Mouse (Mus musculus) CD8-positive naive resting alpha-beta T cell, adult 2 months (primary cell): ENCODE results near the gene Spryd4.
"Not testable (repeated sequence)": the region's sequence is repeated elsewhere in the genome, so short reads cannot be mapped to it uniquely, and the experiment has no call there.

Experiments
- DNase-seq, 2 experiments: peaks; one replicate each; pipeline ENCODE4 v3.0.0; 2022; ENCODE audit warnings: low read depth in 2 of 2, low spot score in 2 of 2

Gene Spryd4

DNA sequence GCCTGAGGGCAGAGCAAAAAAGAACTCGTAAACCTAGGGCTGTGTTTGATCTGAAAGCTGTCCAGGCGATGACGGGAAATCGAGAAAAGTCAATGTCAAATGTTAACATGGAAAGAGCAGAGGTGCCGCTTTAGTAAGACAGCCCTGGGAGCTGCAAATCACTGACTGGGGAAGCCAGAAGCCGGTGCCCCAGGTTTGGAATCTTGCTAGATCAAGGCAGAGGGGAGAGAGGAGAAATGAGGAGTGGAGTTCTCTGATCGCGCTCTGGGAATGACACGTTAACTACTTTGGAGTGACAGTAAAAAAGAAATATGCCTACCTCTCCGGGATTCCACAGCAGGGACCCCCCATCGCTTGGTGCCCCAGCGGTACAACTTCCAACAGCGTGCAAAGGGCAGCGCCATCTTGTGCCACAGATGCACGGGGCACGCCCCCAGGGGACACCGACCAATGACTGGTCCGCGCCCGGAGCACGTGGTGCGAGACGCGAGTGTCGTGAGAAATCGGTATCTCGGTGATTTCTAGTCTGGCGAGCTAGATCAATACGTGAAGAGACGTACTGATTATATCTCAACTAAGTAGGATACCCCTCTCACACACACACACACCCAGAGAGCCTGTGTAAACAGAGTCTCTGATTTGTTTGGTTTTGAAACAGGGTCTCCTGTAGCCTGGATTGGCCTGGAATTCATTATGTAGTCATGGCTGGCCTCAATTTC is at the start of gene Spryd4:
Gene Spryd4 (minus strand): TSS at position 418 of the 719 bp plus-strand sequence.
- peak; percentile 81 to 87 for DNase-seq

DNA sequence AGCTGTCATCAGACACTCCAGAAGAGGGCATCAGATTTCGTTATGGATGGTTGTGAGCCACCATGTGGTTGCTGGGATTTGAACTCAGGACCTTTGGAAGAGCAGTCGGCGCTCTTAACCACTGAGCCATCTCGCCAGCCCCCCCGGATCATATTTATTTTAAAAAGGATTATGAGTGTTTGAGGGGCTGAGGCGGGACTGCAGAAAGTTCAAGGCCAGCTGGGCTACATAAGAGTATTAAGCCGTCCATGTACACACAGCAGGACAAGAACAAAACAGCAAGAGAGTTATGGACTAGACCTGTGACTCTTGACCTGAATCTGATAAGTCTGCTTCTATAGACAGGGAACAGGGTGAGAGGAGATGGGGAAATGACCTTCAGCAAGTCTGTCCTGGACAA is 48.8 kb upstream of the Spryd4 start:
- not testable (repeated sequence) for DNase-seq

DNA sequence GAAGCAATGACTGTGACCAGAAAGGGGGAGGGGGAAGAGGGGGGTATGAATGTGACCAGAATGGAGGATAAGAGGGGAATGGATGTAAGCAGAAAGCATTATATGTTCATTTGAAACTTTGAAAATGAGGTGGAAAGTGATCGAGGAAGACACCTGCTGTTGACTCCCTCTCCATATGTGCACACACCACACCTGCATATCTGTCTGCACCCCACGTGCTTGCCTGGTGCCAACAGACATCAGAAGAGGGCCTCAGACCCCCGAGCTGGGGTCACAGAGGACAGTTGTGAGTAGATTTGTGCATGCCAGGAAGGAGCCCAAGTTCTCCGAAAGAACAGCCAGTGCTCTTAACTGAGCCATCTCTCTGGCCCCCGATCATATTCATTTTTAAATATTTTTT is 48.3 kb upstream of the Spryd4 start:
- DNase-seq: no peak

DNA sequence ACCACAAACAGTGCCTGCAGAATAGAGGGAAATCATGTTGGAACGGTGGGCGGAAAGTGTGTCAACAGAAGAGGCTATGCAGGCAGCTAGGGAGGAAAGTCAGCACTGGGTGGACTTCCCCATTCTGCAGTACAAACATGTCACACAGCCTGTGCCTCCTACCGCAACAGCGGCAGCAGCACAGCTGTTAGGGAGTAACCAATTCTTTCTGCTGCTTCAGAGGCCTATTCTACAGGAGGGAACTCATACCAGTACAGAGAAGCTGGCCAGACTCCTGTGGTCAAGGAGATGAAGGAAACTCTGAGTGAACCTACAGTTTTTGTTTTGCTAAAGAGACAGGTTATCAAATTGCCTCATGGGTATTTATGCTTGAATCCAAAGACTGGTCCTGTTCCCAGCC is 47.3 kb upstream of the Spryd4 start:
- no peak for DNase-seq

DNA sequence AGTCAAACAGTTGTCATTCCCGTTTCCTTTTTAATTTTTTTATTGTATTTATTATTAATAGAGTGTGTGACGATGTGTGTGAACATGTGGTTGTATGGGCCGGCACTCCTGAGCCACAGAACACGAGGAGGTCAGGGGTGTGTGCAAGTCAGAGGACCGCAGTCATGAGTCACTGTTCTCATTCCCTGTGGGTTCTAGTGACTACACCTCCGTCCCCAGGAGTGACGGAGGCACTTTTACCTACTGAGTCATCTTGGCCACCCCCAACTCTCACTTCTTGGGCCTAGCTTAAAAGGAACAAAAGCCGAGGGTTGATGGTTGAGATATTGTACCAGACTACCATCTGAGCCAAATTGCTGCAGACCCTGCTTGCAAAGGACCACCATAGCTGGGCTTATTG is 44.7 kb upstream of the Spryd4 start:
- no peak for DNase-seq

DNA sequence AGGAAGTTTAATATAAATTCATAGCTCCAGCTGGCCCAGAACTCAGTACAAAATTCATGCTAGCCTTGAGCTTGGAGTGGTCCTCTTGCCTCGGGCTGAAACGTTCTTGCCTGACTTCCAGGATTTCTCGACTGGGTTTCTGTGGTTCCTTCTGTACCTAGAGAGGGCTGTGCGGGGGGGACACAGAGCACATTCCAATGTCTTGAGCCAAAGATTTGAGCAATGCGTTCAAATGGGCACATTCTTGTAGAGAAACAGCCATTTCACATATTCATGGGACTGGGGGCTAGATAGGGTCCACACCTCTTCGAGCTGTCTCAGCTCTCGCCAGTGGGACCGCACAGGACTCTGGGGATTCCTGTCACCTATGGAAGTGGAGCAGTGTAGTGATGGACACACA is 44.3 kb upstream of the Spryd4 start:
- DNase-seq: no peak

DNA sequence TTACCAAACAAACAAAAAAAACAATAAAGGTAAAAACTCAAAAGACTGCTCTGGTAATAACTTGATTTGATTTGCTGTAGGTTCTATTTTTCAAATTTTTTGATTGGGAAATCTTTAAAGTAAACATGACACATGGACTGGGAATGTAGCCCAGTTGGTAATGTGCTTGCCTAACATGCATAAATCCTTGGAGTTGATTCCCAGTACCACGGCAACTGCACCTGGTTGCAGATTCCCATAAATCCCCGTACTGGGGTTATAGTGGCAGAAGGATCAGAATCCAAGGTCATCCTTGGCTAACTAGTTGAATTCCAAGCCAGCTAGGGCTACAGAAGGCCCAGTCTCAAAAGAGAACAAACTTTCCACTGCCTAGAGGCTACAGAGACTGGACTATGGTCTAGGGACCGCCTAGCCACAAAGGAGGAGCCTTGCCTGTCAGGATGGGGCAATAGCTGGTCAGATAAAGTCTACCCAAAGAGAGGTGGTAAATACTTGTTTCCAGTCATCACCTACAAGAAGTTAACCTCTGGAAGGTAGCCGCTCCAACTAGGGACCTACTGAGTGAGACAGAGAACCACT is 42.2 kb upstream of the Spryd4 start, which contains the start of gene Apon:
Gene Apon (plus strand): TSS at position 420 of the 579 bp plus-strand sequence.
- DNase-seq: no peak

DNA sequence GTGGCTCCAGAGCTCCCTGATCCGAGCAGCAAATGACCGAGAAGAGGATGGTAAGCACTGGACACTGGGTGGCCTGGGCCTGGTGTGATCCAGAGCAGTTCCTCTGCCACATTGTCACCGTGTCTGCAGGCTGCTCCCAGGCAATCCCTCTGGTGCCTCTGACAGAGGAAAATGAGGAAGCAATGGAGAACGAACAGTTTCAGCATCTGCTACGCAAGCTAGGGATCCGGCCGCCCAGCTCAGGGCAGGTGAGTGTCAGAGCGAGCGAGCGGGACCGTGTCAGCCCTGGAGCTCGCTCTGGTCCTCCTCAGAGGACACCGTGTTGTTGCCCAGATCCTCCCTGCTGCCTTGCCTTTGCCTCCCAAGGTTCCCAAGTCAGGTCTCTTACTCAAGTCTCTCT is 39.0 kb upstream of the Spryd4 start:
- no peak for DNase-seq

DNA sequence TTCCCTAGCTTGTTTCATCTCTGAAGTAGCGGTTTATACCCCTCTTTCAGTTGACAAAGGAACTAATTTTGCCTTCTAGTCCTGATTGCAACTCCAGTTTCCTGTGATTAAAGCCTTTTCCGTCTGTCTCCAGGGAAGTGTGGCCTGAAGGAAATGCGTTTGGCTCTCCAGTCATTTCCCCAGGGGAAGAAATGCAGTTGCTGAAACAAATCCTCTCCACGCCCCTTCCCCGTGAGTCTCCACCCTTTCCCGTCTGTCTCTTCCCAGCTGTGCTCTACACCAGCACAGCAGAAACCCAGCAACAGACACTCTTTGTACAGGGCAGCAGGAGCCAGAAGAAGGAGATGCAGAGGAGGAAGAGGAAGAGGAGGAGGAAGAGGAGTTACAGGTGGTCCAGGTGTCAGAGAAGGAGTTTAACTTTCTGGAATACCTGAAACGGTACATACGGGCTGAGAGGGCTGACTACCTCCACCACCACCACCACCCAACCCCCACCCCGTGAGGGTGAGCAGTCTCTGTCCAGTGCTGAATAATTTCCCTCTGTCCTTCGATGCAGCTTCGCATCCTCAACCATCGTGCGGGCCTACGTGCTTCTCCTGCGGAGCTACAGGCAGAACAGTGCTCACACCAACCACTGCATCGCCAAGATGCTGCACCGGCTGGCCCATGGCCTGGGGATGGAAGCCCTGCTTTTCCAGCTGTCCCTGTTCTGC is 35.6 kb upstream of the Spryd4 start:
- DNase-seq: no peak

DNA sequence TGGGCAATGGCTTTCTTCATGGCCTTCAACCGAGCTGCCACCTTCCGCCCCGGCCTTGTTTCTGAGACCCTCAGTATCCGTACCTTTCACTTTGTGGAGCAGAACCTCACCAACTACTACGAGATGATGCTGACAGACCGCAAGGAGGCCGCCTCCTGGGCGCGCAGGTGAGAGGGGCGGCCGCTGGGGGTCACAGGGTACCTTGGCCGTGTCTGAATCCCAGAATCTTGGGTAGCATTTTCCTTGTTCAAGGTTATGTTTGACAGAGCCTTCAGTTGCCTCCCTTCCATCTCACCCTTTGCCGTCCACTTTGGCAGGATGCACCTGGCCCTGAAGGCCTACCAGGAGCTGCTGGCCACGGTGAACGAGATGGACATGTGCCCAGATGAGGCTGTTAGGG is 32.5 kb upstream of the Spryd4 start:
- DNase-seq: no peak

DNA sequence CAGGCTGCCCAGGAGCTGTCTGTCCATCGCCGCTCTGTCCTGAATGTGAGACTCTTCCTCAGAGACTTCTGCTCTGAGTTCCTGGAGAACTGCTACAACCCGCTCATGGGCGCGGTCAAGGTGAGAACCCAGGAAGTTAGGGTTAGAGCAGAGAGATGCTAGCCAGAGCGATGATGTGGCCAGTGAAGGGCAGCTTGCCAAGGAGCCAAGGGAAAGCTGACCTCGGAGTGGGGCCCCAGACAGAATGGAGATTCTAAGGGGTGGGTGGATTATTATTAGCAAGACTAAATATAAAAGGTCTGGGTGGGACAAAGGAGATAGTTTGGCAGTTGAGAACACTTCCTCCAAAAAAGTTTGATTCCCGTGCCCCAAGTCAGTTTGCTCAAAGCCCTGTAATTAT is 31.6 kb upstream of the Spryd4 start:
- no peak for DNase-seq

DNA sequence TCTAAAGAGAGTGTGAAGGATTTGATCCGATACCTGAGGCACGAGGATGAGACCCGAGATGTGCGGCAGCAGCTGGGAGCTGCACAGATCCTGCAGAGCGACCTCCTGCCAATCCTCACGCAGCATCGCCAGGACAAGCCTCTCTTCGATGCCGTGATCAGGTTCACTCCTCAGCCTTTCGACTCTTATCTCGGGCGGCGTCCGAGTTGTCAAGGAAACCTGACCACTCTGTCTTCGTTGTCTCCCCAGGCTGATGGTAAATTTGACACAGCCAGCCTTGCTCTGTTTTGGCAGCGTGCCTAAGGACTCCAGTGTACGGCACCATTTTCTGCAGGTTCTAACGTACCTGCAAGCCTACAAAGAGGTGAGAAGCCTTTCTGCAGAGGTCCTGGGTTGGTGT is 28.5 kb upstream of the Spryd4 start:
- no peak for DNase-seq

DNA sequence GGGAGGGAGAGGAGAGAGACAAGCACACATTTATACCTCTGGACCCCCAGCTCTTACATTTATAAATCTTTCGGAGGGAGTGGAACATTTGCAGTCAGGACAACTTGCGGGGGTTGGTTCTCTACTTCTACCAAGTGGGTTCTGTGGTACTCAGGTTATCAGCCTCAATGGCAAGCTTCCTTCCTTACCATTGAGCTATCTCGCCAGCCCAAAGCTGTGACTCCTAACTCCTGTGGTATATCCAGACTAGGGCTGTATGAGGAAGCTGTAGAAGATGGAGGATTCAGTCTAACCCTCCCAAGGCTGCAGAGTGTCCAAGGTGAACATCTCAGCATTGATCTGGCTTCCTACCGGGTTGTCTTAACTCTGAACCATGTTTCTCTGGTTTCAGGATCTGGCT is 27.5 kb upstream of the Spryd4 start:
- no peak for DNase-seq

DNA sequence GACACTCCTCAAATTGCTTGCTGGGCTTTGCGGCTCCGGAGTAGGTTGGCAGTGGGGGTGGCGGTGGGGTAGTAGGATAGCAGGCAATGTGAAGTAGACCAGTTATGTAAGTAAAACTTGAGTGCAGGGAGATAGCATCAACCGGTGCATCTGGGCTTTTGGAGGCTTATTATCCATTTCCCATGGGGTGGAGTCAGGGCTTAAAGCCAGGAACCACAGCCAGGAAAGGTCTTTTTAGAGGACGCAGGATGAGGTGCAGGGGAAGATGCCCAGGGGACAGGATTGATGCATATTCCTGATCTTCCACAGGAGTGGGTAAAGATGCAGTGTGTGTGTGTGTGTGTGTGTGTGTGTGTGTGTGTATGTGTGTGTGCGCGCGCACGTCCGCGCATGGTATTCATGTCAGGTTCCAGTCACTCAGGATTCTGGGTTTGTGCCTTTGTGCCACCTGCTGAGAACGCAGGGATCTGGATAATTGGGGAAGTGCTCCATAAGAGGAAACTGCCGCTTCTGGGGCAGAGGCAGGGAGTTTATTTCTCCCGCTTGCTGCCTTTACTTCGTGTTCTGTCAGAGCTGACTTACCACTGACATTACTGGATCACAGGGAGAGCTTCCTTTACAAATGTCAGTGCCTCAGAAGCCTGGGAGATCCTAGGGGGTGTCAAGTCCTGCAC is 26.3 kb upstream of the Spryd4 start:
- DNase-seq: no peak

DNA sequence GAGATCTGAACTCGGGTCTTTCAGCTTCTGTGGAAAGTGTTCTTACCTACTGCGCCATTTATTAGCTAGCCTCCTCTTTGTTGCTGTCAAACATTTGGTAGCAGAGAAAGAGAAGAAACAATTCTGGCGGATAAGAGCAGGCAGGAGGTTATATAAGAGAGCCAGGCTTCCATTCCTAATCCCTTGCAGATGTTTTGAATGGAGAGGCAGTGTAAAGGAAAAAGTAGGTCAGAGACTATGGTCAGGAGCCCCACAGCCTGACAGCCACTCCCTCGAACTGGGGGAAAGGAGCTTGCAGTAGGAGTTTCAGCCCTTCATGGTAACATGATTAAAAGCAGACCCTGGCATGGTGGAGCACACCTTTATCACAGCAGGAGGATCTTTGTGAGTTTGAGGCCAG is 24.7 kb upstream of the Spryd4 start:
- no peak for DNase-seq

DNA sequence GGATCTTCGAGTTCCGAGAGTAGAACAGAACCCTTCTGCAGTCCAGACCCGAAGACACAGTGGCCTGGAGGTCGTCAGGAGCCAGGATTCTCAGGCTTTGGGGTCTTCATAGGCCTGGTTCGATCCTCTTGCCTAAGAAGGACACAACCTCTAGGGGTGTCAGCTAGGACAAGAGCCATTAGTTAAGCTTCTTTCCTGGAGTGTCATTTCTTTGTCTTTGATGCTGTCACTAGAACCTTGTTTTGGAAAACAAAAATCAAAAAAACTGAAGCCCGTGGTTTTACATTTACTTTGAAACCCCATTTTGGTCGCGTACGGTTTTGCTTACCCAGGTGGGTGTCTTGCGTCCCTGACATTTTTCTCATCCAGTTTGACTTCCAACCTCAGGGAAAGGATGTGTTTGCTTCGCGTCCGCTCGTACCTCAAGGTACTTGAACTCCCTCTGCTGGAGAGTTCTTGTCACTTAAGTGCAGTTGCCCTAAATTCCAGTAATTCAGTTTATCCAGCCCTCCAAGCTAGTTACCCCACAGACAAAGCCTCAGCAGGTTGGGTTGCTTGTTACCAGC is 20.9 kb upstream of the Spryd4 start:
- DNase-seq: peak; percentile 53 to 65

DNA sequence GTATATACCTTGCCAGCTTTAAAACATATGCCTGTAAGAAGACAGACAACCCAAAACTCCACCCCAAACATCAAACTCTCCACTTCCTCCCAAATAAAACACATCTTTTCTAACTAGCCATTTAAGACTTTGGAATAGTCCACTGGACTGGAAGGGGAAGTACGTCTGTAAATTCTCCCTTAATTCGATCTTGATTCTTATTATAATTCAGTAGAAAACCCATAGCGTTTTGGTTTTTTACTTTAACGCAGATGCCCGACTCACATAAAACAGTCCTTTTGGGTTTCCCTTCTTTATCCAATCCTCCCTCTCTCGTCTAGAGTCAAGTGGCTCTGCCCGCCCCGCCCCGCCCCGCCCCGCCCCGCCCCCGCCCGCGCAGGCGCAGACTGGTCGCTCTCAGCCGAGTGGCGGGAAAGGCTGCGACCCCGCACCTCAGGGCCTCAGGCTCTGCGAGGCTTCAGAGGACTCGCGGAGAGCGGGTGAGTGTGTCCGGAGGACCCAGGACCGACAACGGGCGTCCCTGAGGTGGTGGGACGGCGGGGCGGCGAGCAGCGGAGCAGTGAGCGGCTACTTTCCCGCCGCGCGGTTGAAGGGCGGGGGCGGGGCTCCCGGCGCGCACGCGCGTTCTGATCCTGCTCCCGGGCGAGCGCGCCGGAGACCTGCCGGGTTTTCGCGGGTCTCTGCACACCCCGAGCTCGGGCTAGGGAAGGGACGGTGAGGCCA is 20.3 kb upstream of the Spryd4 start, which contains the start of gene Timeless:
Gene Timeless (plus strand): TSS at position 369 of the 723 bp plus-strand sequence.
- peak; percentile 83 to 90 for DNase-seq

DNA sequence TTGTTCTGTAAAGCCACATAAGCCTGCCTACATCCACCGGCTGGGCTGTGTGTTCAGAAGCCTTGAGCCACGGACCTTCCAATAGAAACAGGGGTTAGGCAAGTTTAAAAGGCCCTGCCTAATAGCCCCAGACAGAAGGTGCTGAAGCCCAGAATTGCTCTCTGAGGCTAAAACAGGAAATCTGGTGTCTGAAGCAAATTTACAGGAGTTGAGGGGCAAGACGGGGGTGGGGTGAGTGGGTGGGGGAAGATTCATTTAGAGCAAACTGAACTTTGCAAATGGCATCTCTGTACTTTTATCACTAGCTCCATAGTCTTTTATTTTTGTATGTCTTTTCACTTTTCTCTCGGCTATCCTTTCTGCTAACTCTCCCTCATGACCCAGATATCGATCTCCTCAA is 19.5 kb upstream of the Spryd4 start:
- DNase-seq: no peak

DNA sequence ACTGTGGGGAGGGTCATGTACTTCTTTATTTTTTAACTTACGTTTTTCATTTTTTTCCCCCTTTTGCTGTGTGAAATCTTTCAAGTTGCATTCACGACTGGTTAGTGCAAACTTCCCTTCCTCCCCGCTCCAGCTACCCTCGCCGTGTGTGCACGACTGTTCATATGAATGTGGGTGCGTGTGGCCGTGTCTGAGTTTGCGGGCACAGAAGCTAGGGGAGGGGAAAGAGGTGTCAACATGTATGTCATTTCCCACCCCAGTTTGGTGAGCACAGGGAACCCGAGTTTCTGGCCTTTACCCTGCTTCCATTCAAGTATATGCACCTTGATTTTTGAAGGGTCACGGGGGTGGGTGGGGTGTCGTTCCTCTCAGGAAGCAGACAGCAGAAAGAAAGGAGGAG is 19.0 kb upstream of the Spryd4 start:
- peak in 1 of 2 experiments; percentile 20 for DNase-seq

DNA sequence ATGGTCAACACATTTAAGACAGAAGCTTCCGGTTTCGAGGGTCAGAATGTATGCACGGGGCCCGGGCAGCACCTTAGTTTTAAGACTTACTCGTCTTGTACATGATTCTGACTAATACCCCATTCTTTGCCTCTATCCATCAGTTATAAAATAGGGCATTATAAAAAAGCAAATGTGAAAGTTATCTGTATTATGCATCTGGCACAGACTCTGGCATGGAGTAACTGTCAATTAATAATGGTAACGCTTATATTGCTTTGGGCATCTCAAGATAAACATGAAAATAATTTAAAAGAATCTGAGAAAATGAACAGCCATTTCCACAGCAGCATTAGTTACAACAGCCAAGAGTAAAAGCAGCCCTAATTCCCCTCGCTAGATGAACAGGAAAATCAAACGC is 16.4 kb upstream of the Spryd4 start:
- DNase-seq: no peak

DNA sequence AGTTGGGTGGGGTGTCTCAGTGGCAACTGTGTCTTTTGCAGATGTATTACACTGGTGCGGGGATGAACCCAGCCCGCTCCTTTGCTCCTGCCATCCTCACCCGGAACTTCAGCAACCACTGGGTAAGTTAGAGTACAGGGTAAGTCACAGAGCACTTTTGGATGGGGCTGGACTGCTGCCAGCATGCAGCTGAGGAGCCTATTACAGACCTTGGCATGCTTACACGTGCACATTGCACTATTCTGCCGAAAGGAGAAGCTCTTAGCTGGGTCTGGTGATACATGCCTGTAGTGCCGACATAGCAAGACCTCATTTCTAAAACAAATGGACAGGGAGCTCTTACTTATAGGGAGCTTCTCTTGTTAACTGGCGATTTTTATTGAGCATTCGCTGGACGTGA is 16.0 kb upstream of the Spryd4 start:
- no peak for DNase-seq
